Mouse (Mus musculus): ENCODE results near the gene Eya2. TPM values are rescaled to one million over a fixed set of nuclear protein-coding genes. Genes with fewer than 3 reads are reported as not detected.

The Eya2 gene
- total and polyA plus RNA-seq, 2 experiments, result 0.28 to 0.78 TPM

- Histone ChIP-seq H3K36me3 (ENCODE audit: control insufficient read depth, insufficient read depth, low read length) (peaks cover 27% of the 10 kb centered on the region; the same call in 1 of the 2 replicates), H3K4me1 (ENCODE audit: control insufficient read depth, insufficient read depth, low read length) (no peaks in the 10 kb centered on the region), H3K9ac (ENCODE audit: low read depth, low read length) (no peak overlapping the region), H3K27me3 (ENCODE audit: control insufficient read depth, insufficient read depth, low read length) (no peaks in the 10 kb centered on the region), H3K27ac (replicated peaks; ENCODE audit: insufficient read depth, low read depth, low read length) (no peak overlapping the region), H3K4me3 (ENCODE audit: insufficient read depth, low read depth, low read length) (no peak overlapping the region), H3K79me2 (ENCODE audit: control insufficient read depth, insufficient read depth, low read length) (no peaks in the 10 kb centered on the region; the same call in 1 of the 2 replicates)
- DNase-seq (ENCODE audit: extremely low read depth, low read depth, low spot score), result no peak
- TF ChIP-seq POLR2A (IDR thresholded peaks at IDR 0.05; ENCODE audit: extremely low read depth, insufficient read depth, low read length), result no peak
- no peak for TF ChIP-seq CTCF (IDR thresholded peaks at IDR 0.05; ENCODE audit: low read depth, low read length)
- 98% methylated on average over 12 of the region's 12 CpGs for WGBS
These were observed 213.5 kb downstream of the Eya2 start for GRCm38 (mm10) chr2:165808179-165808975.

- no peak overlapping the region for H3K4me3 ChIP-seq (ENCODE audit: insufficient read depth, low read depth, low read length)
- no peak for DNase-seq (ENCODE audit: extremely low read depth, low read depth, low spot score)
- H3K4me1 ChIP-seq (ENCODE audit: control insufficient read depth, insufficient read depth, low read length), result no peaks in the 10 kb centered on the region
- no peaks in the 10 kb centered on the region for H3K27me3 ChIP-seq (ENCODE audit: control insufficient read depth, insufficient read depth, low read length)
- H3K27ac ChIP-seq (replicated peaks; ENCODE audit: insufficient read depth, low read depth, low read length), result no peak overlapping the region
- WGBS, result 94% methylated on average over 5 of the region's 5 CpGs
- no peak for TF ChIP-seq POLR2A (IDR thresholded peaks at IDR 0.05; ENCODE audit: extremely low read depth, insufficient read depth, low read length)
- TF ChIP-seq CTCF (IDR thresholded peaks at IDR 0.05; ENCODE audit: low read depth, low read length), result no peak
- peaks cover 31% of the 10 kb centered on the region; the same call in 1 of the 2 replicates for H3K36me3 ChIP-seq (ENCODE audit: control insufficient read depth, insufficient read depth, low read length)
- no peak overlapping the region for H3K9ac ChIP-seq (ENCODE audit: low read depth, low read length)
- H3K79me2 ChIP-seq (ENCODE audit: control insufficient read depth, insufficient read depth, low read length), result no peaks in the 10 kb centered on the region; the same call in 1 of the 2 replicates
These were observed 214.3 kb downstream of the Eya2 start for GRCm38 (mm10) chr2:165809091-165809490.

DNA sequence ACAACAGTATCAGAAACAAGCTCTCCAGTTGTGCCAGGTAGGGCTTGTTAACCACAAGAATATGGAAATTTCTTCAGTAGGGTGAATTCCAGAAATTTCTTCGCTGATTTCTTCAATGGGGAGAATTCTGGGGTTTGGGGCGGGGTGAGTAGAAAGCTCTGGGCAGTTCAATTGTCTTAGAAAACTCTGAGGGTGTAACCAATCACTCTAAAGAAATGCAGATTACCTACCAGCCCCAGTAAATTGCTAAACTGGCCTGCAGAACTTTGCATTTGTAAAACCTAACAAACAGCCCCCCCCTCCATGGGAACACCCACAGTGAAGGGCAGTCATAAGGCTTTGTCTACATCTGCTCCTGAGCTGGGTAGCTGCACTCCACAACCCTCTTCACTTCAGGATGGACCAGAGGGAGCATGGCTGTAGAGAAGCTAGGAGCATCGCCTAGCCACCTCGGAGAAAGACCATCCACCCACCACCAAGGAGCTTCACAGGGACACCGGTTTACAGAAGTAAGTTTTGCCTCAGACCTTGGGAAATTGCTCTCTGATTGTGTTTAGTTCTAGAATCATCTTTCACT, 215.2 kb downstream of the Eya2 start:
- Histone ChIP-seq H3K4me3 (ENCODE audit: insufficient read depth, low read depth, low read length) (no peak overlapping the region), H3K79me2 (ENCODE audit: control insufficient read depth, insufficient read depth, low read length) (no peaks in the 10 kb centered on the region; the same call in 1 of the 2 replicates), H3K36me3 (ENCODE audit: control insufficient read depth, insufficient read depth, low read length) (peaks cover 32% of the 10 kb centered on the region; the same call in 1 of the 2 replicates), H3K27me3 (ENCODE audit: control insufficient read depth, insufficient read depth, low read length) (no peaks in the 10 kb centered on the region), H3K9ac (ENCODE audit: low read depth, low read length) (no peak overlapping the region), H3K4me1 (ENCODE audit: control insufficient read depth, insufficient read depth, low read length) (no peaks in the 10 kb centered on the region), H3K27ac (replicated peaks; ENCODE audit: insufficient read depth, low read depth, low read length) (no peak overlapping the region)
- WGBS, result 99% methylated on average over 5 of the region's 5 CpGs
- no peak for TF ChIP-seq POLR2A (IDR thresholded peaks at IDR 0.05; ENCODE audit: extremely low read depth, insufficient read depth, low read length)
- no peak for TF ChIP-seq CTCF (IDR thresholded peaks at IDR 0.05; ENCODE audit: low read depth, low read length)
- no peak for DNase-seq (ENCODE audit: extremely low read depth, low read depth, low spot score)

- no peak for DNase-seq (ENCODE audit: extremely low read depth, low read depth, low spot score)
- H3K79me2 ChIP-seq (ENCODE audit: control insufficient read depth, insufficient read depth, low read length), result no peaks in the 10 kb centered on the region
- no peak overlapping the region for H3K9ac ChIP-seq (ENCODE audit: low read depth, low read length)
- H3K27me3 ChIP-seq (ENCODE audit: control insufficient read depth, insufficient read depth, low read length), result no peaks in the 10 kb centered on the region
- H3K27ac ChIP-seq (replicated peaks; ENCODE audit: insufficient read depth, low read depth, low read length), result no peak overlapping the region
- TF ChIP-seq CTCF (IDR thresholded peaks at IDR 0.05; ENCODE audit: low read depth, low read length) (peak; percentile 54), POLR2A (IDR thresholded peaks at IDR 0.05; ENCODE audit: extremely low read depth, insufficient read depth, low read length) (no peak)
- WGBS, result 69% methylated on average over 5 of the region's 5 CpGs
- H3K4me1 ChIP-seq (ENCODE audit: control insufficient read depth, insufficient read depth, low read length), result no peaks in the 10 kb centered on the region
- H3K36me3 ChIP-seq (ENCODE audit: control insufficient read depth, insufficient read depth, low read length), result peaks cover 32% of the 10 kb centered on the region; the same call in 1 of the 2 replicates
- no peak overlapping the region for H3K4me3 ChIP-seq (ENCODE audit: insufficient read depth, low read depth, low read length)
These were observed 216.7 kb downstream of the Eya2 start for GRCm38 (mm10) chr2:165811536-165811935.

DNA sequence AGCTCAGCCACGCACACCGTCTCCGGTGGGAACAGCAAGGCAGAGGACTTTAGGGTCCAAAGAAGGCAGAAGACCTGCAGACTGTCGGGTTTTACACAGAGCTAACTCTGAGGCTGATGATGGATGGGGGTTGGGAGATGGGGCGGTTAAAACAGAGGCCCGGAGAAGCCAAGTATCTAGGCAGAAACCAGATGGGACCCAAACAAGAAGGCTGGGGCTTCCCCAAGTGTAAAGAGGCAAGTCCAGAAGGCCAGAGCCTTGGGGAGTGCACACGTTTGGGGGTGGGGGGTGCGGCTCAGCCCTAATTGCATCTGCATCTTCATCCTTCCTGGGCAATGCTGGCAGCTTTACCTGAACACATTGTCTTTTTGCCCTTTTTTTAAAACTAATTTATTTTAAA, 218.1 kb downstream of the Eya2 start:
- no peaks in the 10 kb centered on the region for H3K4me1 ChIP-seq (ENCODE audit: control insufficient read depth, insufficient read depth, low read length)
- no peak for DNase-seq (ENCODE audit: extremely low read depth, low read depth, low spot score)
- WGBS, result 92% methylated on average over 8 of the region's 8 CpGs
- H3K9ac ChIP-seq (ENCODE audit: low read depth, low read length), result no peak overlapping the region
- peaks cover 24% of the 10 kb centered on the region; the same call in 1 of the 2 replicates for H3K36me3 ChIP-seq (ENCODE audit: control insufficient read depth, insufficient read depth, low read length)
- H3K27ac ChIP-seq (replicated peaks; ENCODE audit: insufficient read depth, low read depth, low read length), result no peak overlapping the region
- no peaks in the 10 kb centered on the region for H3K27me3 ChIP-seq (ENCODE audit: control insufficient read depth, insufficient read depth, low read length)
- no peak overlapping the region for H3K4me3 ChIP-seq (ENCODE audit: insufficient read depth, low read depth, low read length)
- TF ChIP-seq POLR2A (IDR thresholded peaks at IDR 0.05; ENCODE audit: extremely low read depth, insufficient read depth, low read length), result no peak
- TF ChIP-seq CTCF (IDR thresholded peaks at IDR 0.05; ENCODE audit: low read depth, low read length), result no peak
- H3K79me2 ChIP-seq (ENCODE audit: control insufficient read depth, insufficient read depth, low read length), result no peaks in the 10 kb centered on the region

Data from liver, adult 2 months (tissue).